Mouse (Mus musculus): ENCODE results near the gene Dynlt1b.
"Not testable (repeated sequence)": the region's sequence is repeated elsewhere in the genome, so short reads cannot be mapped to it uniquely, and the experiment has no call there.

DNA sequence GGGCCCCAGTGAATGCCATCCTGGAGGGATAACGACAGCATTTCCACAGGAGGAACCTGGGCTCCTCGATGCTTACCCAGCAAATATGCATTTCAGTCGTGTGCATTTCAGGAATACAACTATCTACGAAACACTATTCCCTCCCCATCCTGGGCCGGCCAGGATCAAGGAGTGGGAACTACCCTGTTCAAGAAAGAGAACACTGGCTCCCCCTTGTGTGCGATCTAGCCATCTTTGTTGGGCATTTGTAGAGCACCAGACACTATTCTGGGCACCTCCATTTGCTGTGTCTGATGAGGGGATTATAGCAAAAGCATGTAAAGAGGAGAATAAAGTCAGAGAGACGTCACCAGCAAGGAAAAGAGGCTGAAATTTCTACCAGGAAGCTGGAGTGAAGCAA lies 12.8 kb upstream of the Dynlt1b start:
- not testable (repeated sequence) for TF ChIP-seq GATA1 (IDR thresholded peaks at IDR 0.05; ENCODE audit: borderline replicate concordance, low read length); FLI1 (IDR thresholded peaks at IDR 0.05; ENCODE audit: low read length)

Measured in megakaryocyte, embryonic 14.5 days (primary cell).